Mouse (Mus musculus): ENCODE results near the gene Acss2. TPM values are rescaled to one million over a fixed set of nuclear protein-coding genes. Genes with fewer than 3 reads are reported as not detected.

Gene Acss2
- polyA plus RNA-seq (2012; rRNA removed) = 65.9 and 66.7 TPM in 2 replicates

DNA sequence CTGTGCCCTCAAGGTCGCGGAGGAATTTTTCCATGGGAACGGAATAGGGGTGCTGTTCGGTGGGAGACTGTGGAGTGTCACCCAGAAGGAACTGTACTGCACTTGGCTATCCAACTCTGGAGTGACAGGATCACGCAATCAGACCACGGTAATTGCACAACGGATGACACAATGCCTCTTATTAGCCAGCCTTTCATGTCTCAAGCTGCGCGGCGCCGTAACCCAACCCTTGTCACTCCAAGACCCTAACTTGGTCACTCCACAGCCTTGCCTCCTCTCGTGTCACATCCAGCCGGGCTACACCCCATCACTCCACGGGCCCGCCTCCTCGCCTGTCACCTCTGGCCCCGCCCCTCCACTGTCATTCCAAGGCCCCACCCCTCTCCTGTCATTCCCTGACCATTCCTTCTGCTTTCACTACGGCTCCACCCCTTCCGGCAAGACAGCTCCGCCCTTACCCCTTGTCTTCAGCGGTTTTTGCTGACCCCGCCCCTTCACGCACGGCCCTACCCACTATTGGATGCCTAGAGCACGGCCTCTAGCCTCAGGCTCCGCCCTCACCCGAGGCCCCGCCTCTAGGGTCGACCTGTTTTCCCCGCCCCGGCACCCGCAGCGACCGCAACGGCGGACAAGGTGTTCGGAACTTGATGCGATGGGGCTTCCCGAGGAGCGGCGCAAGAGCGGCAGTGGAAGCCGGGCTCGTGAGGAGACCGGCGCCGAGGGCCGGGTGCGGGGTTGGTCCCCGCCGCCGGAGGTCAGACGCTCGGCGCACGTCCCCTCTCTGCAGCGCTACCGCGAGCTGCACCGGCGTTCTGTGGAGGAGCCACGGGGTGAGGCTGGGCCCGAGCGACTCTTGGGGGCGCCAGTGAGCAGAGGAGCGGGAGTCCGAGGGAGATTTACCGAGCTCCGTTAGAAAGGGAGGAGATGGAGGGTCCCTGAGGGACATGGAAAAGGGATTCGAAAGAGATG lies at the start of gene Acss2, which contains the start of gene Ggt7:
Acss2 (plus strand) TSS at position 494 of the 969 bp plus-strand sequence.
Ggt7 (minus strand) TSS at position 783 of the 969 bp plus-strand sequence.
- DNase-seq (ENCODE audit: extremely low spot score in 1 of 2, low spot score in 1 of 2) = peak; percentile 98

GRCm38 (mm10) chr2:155472671-155473569 lies 44.8 kb upstream of the Acss2 start:
- peak; percentile 19 to 42 for DNase-seq (ENCODE audit: extremely low spot score in 1 of 2, low spot score in 1 of 2)

- DNase-seq (ENCODE audit: extremely low spot score in 1 of 2, low spot score in 1 of 2) = peak in 1 of 2 experiments; percentile 49
Observed at GRCm38 (mm10) chr2:155473570-155474088, 44.1 kb upstream of the Acss2 start, which contains the start of gene Ncoa6. Gene Ncoa6 (minus strand): TSS chr2:155473894.

GRCm38 (mm10) chr2:155482021-155482420 lies 35.7 kb upstream of the Acss2 start:
- peak in 1 of 2 experiments; percentile 70 for DNase-seq (ENCODE audit: extremely low spot score in 1 of 2, low spot score in 1 of 2)

GRCm38 (mm10) chr2:155490998-155491397 lies 26.8 kb upstream of the Acss2 start:
- no peak for DNase-seq (ENCODE audit: extremely low spot score in 1 of 2, low spot score in 1 of 2)

- peak; percentile 44 to 58 for DNase-seq (ENCODE audit: extremely low spot score in 1 of 2, low spot score in 1 of 2)
Observed at GRCm38 (mm10) chr2:155502596-155502995, 15.2 kb upstream of the Acss2 start.

DNA sequence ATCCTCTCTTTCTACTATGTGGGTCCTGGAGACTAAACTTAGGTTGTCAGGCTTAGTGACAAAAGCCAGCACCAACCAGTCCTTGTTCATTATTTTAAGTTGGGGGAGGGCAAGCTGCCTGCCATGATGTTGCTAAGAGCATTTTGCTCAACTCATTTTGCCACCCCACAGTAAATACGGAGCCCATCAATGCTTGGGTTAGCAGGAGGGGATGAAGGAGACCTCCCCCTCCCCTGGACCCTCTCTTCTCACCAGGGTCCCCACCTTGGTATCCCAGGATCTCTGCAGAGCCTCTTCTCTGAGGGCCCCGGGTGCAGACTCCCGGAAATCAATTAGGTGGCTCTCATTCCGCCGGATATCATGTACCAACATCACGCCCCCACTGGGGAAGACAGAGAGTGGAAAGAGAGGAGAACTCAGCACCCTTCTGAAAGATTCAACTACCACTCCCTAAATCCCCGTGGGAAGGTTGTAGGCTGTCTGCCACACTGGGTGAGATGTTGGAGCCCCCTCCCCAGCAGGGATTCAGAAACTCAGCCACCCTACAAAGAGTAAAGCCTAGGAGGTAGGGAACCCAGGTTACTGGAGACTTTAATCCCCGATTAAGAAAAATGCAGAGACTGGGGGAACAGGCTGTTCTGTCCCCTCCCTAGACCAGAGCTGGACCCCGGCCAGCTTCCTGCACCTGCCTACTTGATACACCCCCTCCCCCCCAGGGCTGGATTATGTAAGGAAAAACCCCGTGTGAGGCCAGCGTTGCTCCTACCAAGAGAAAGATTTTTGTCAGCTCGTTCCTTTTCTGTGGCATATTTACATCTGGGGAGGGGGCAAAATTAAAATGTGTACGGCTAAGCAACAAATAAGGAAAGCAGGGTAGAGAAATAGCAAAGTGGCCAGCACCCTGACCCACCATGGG lies 13.1 kb upstream of the Acss2 start:
- DNase-seq (ENCODE audit: extremely low spot score in 1 of 2, low spot score in 1 of 2) = peak in 1 of 2 experiments; percentile 42

DNA sequence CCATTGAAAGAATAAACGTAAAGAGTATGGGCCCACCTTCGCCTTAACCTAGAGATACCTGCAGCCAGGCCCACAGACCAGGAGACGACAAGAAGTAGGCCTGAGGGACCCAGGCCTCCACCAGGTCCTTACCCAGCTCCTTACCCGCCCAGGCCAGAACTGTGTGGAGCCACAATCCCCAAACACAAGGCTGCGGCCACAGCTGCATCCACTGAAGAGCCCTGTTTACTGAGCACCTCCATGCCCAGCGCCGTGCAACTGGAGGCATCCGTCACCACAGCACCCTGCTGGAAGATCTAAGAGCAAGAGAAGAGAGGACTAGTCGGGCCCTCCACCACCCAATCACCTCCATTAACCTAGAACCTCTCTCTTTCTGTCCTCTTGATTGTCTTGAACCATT lies 11.9 kb upstream of the Acss2 start:
- no peak for DNase-seq (ENCODE audit: extremely low spot score in 1 of 2, low spot score in 1 of 2)

DNA sequence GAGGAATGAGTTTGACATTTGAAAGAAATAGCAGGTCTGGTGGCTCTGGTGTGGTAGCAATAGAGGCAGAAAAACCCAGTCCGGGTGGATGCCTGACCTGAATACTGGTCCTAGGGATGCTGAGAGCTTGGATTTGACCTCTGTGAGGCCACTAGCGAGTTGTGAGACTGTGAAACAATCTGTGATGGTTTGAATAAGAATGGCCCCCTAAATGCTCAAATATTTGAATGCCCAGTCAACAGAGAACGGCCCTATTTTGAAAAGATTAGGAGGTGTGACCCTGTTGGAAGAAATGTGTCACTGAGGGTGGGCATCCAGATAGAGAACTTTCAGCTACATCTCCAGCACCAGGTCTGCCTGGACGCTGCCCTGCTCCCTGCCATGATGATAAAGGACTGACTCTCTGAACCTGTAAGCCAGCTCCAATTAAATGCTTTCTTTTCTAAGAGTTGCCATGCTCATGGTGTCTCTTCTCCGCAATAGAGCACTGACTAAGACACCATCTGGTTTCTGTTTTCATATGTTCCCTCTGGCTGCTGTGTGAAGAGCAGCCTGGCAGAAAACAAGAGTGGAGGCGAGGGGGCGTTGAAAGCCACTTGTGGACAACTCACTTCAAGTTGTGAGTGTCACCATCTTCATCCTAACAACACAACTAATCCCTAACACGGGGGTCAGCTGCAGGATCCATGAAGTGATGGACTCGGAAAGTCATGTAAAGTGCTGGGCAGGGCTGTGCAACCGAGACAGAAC lies 9.9 kb upstream of the Acss2 start:
- peak in 1 of 2 experiments; percentile 66 for DNase-seq (ENCODE audit: extremely low spot score in 1 of 2, low spot score in 1 of 2)

DNA sequence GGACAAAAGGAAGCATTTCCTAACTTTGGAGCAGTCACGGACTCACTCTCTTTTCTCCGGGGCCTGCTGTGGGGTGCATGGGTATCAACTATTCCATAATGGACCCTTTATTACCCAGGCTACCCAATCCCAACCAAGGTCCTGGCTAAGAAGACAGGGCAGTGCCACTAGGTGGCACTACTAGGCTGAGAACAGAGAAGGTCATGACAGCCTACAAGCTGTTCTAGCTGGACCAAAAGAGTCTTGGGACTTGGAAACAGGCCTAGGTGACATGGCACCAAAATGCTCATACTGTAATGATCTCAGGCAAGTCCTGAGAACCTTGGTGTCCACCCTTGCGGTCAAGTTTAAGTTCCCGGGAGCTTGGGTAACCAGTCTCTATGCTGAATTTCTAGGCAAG lies 5.3 kb upstream of the Acss2 start:
- peak in 1 of 2 experiments; percentile 65 for DNase-seq (ENCODE audit: extremely low spot score in 1 of 2, low spot score in 1 of 2)

- peak in 1 of 2 experiments; percentile 63 for DNase-seq (ENCODE audit: extremely low spot score in 1 of 2, low spot score in 1 of 2)
Observed at GRCm38 (mm10) chr2:155513543-155513942, 4.2 kb upstream of the Acss2 start.

GRCm38 (mm10) chr2:155514666-155515065 lies 3.1 kb upstream of the Acss2 start:
- peak in 1 of 2 experiments; percentile 90 for DNase-seq (ENCODE audit: extremely low spot score in 1 of 2, low spot score in 1 of 2)

DNA sequence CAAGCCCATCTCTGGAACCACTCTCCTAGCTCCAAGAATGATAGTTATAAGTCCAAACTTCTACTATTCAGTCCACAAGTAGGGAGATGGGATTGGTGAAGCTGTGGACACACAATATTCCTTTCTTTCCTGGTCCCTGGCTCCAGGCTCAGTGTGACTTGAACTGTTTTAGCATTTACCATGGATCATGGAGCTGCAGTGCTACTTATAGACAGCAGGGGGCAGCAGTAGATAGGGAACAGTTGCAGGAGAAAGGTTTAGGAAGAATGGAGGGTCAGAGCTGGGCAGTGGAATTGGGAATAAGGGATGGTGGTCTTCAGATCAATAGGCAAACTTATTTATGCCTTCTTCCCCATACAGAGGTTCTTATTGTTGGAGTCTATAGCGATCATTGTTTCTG lies 1.8 kb upstream of the Acss2 start:
- peak in 1 of 2 experiments; percentile 90 for DNase-seq (ENCODE audit: extremely low spot score in 1 of 2, low spot score in 1 of 2)

DNA sequence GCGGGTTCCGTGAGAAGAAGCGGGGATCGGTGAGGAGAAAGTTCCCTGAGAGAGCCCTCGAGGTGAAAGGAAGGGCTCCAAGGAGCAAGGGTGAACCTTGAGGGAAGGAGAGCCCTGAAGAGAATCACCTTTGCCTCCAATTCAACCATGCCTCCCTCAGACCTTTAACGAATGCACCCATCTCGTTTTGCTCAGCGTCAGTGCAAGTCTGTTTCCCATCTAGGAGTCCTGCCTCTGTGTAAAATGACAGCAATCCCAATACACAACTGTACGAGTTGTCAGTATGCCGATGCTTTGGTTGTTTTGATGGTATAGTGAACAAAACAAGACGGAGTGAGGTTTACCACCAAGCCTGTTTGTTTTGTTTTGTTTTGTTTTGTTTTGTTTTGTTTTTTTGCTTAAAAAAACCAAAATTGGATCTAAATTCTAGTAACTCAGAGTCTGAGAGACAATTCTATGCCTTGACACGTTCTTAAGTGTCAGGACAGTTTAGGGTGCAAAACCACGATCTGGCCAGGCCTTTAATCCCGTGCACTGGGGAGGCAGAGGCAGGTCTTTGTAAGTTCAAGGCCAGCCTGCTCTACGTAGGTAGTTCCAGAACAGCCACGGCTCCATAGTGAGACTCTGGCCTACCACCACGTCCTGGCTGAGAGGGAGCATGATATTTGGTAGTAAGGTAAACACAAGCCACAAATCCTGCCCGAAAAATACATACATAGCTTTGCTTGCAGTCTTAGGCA lies 953 bp downstream of the Acss2 start:
- DNase-seq (ENCODE audit: extremely low spot score in 1 of 2, low spot score in 1 of 2) = no peak

GRCm38 (mm10) chr2:155523706-155524105 lies 6.0 kb downstream of the Acss2 start:
- no peak for DNase-seq (ENCODE audit: extremely low spot score in 1 of 2, low spot score in 1 of 2)

GRCm38 (mm10) chr2:155524378-155524777 lies 6.6 kb downstream of the Acss2 start:
- no peak for DNase-seq (ENCODE audit: extremely low spot score in 1 of 2, low spot score in 1 of 2)

- no peak for DNase-seq (ENCODE audit: extremely low spot score in 1 of 2, low spot score in 1 of 2)
Observed at GRCm38 (mm10) chr2:155527367-155527766, 9.6 kb downstream of the Acss2 start.

GRCm38 (mm10) chr2:155536292-155536691 lies 18.5 kb downstream of the Acss2 start:
- no peak for DNase-seq (ENCODE audit: extremely low spot score in 1 of 2, low spot score in 1 of 2)

Data from frontal cortex, adult 2 months (tissue).